36 mouse cellular contexts compared by ENCODE assay signal in the genomic region with DNA sequence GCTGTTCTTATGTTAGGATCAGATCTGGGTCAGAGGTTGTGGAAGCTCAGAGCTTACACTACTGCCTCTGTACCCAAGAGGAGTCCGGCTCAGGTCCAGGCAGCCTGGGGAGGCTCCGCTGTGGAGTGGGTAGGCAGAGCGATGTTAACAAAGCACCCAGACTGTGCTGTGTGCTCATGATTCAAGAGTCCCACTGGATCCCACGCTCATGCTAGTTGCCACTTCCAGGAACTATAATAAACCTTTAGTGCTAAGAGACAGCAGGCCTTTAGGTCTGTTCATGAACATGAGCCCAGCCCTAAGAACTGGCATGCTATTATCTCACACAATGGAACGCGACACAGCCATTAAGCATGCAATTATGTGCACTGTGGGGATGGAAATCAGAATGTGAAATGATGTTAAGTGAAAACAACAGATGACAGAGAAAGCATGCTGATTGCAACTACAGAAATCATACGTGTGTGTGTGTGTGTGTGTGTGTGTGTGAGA. TPM values are rescaled to one million over a fixed set of nuclear protein-coding genes. Genes with fewer than 3 reads are reported as not detected.
A peak's percentile ranks its signal among the peaks of the same experiment; 100 is the strongest.
DNase-seq lines count a peak whose midpoint lies in the region; ATAC-seq and TF ChIP-seq lines count a peak whose summit lies in the region.
"Had no signal": no experiment of that assay in that cellular context is flagged by ENCODE, and none has a peak within 500 bp of the region (broad histone marks: within the 10 kb centered on the region; RNA-seq: fewer than 3 reads in every experiment).

No protein-coding gene starts in this region.

- H3K9me3 ChIP-seq in forebrain, embryonic 16.5 days (ENCODE audit: control insufficient read depth, low read length), result no peaks in the 10 kb centered on the region
- H3K9me3 ChIP-seq in forebrain, embryonic 11.5 days (ENCODE audit: control insufficient read depth, low read length), result no peaks in the 10 kb centered on the region
- H3K9me3 ChIP-seq in midbrain, embryonic 13.5 days, result no peaks in the 10 kb centered on the region
- no peaks in the 10 kb centered on the region for H3K9me3 ChIP-seq in midbrain, embryonic 14.5 days (ENCODE audit: control insufficient read depth, low read length)
- H3K9me3 ChIP-seq: forebrain, embryonic 15.5 days; G1E; heart, embryonic 12.5 days; hindbrain, embryonic 15.5 days; liver, embryonic 15.5 days had no signal

- H3K27ac ChIP-seq in forebrain, embryonic 16.5 days (ENCODE audit: low read length), result no peak overlapping the region
- no peak overlapping the region for H3K27ac ChIP-seq in forebrain, embryonic 11.5 days (ENCODE audit: low read depth, low read length)
- H3K27ac ChIP-seq in midbrain, embryonic 13.5 days, result no peak overlapping the region
- H3K27ac ChIP-seq in midbrain, embryonic 14.5 days (replicated peaks; ENCODE audit: low read depth, low read length), result no peak overlapping the region
- H3K27ac ChIP-seq: forebrain, embryonic 15.5 days; gastrocnemius, adult 2 months; heart, adult 2 months; hindbrain, embryonic 15.5 days; liver, embryonic 15.5 days had no signal

- H3K4me2 ChIP-seq in forebrain, embryonic 16.5 days (ENCODE audit: low read length), result no peak overlapping the region
- H3K4me2 ChIP-seq in forebrain, embryonic 11.5 days (ENCODE audit: low read depth, low read length, severe bottlenecking), result no peak overlapping the region
- H3K4me2 ChIP-seq in midbrain, embryonic 13.5 days (replicated peaks), result no peak overlapping the region
- H3K4me2 ChIP-seq in midbrain, embryonic 14.5 days (ENCODE audit: low read length), result no peak overlapping the region
- H3K4me2 ChIP-seq: forebrain, embryonic 15.5 days; heart, embryonic 12.5 days; hindbrain, embryonic 15.5 days; liver, embryonic 15.5 days; lung, embryonic 14.5 days had no signal

- no peak for TF ChIP-seq CTCF in brain, embryonic 14.5 days (IDR thresholded peaks at IDR 0.05; ENCODE audit: borderline replicate concordance, extremely low read depth, insufficient read depth, insufficient read length)

- 59% methylated on average over 7 of the region's 7 CpGs for WGBS in forebrain, embryonic 16.5 days
- WGBS in forebrain, embryonic 11.5 days, result 77% methylated on average over 7 of the region's 7 CpGs
- WGBS in midbrain, embryonic 13.5 days, result 76% methylated on average over 7 of the region's 7 CpGs
- WGBS in midbrain, embryonic 14.5 days, result 67% methylated on average over 7 of the region's 7 CpGs

- DNase-seq in forebrain, embryonic 11.5 days (ENCODE audit: low spot score), result no peak
- peak; percentile 11 for DNase-seq in layer of hippocampus, adult 11-12 months (ENCODE audit: low spot score)
- DNase-seq in layer of hippocampus, adult 9-10 months (ENCODE audit: low spot score), result no peak
- DNase-seq in midbrain, embryonic 14.5 days, result no peak
- DNase-seq in brain, embryonic 14.5 days (ENCODE audit: low read depth), result peak; percentile 42
- DNase-seq in urinary bladder, adult 18-20 months (ENCODE audit: low spot score in 2 of 2), result no peak
- DNase-seq: adrenal gland, postnatal 14 days; cerebellum, adult 18-20 months; cerebellum, postnatal 14 days; gastrocnemius, adult 2 months; heart, adult 2 months; heart, postnatal 4 days; kidney, adult 11 months; kidney, postnatal 14 days; liver; lung, embryonic 14.5 days; lung, postnatal 14 days; thymus, postnatal 14 days had no signal

- H3K4me1 ChIP-seq in forebrain, embryonic 16.5 days (replicated peaks; ENCODE audit: control insufficient read depth, insufficient read depth, low read length), result no peaks in the 10 kb centered on the region
- H3K4me1 ChIP-seq in forebrain, embryonic 11.5 days (replicated peaks; ENCODE audit: control insufficient read depth, insufficient read depth, low read length), result no peaks in the 10 kb centered on the region
- H3K4me1 ChIP-seq in midbrain, embryonic 13.5 days (replicated peaks), result no peaks in the 10 kb centered on the region
- H3K4me1 ChIP-seq in midbrain, embryonic 14.5 days (ENCODE audit: control insufficient read depth, insufficient read depth, low read length), result no peaks in the 10 kb centered on the region
- H3K4me1 ChIP-seq: forebrain, embryonic 15.5 days; heart, embryonic 12.5 days; hindbrain, embryonic 15.5 days; liver, embryonic 15.5 days had no signal

- H3K36me3 ChIP-seq in forebrain, embryonic 16.5 days (ENCODE audit: control insufficient read depth, insufficient read depth), result no peaks in the 10 kb centered on the region
- H3K36me3 ChIP-seq in forebrain, embryonic 11.5 days (ENCODE audit: control insufficient read depth, insufficient read depth, low read length), result no peaks in the 10 kb centered on the region
- H3K36me3 ChIP-seq in midbrain, embryonic 13.5 days, result no peaks in the 10 kb centered on the region
- H3K36me3 ChIP-seq in midbrain, embryonic 14.5 days (ENCODE audit: control insufficient read depth, insufficient read depth, low read length), result no peaks in the 10 kb centered on the region
- H3K36me3 ChIP-seq: forebrain, embryonic 15.5 days; heart, embryonic 12.5 days; hindbrain, embryonic 15.5 days; liver, embryonic 15.5 days had no signal

- no peak for TF ChIP-seq POLR2A in brain, embryonic 14.5 days (IDR thresholded peaks at IDR 0.05; ENCODE audit: borderline replicate concordance, extremely low read depth, insufficient read depth, insufficient read length, poor library complexity, severe bottlenecking)

- H3K27me3 ChIP-seq in forebrain, embryonic 16.5 days (replicated peaks; ENCODE audit: control insufficient read depth, insufficient read depth, low read length), result no peaks in the 10 kb centered on the region
- no peaks in the 10 kb centered on the region for H3K27me3 ChIP-seq in forebrain, embryonic 11.5 days (ENCODE audit: control insufficient read depth, insufficient read depth, low read length)
- H3K27me3 ChIP-seq in midbrain, embryonic 13.5 days, result no peaks in the 10 kb centered on the region
- H3K27me3 ChIP-seq in midbrain, embryonic 14.5 days (ENCODE audit: control insufficient read depth, insufficient read depth, low read length), result no peaks in the 10 kb centered on the region
- H3K27me3 ChIP-seq: forebrain, embryonic 15.5 days; heart, embryonic 12.5 days; hindbrain, embryonic 15.5 days; liver, embryonic 15.5 days had no signal

- peak; percentile 54; the same call in 1 of the 2 replicates for ATAC-seq in forebrain, embryonic 16.5 days
- no peak for ATAC-seq in forebrain, embryonic 11.5 days (replicated peaks; ENCODE audit: low FRiP score)
- ATAC-seq in midbrain, embryonic 13.5 days, result 0 out of 2 replicates have a peak, but pooled peaks have one; percentile 14
- ATAC-seq in midbrain, embryonic 14.5 days (ENCODE audit: low FRiP score, low TSS enrichment), result no peak
- ATAC-seq: forebrain, embryonic 15.5 days; inflammation-experienced regulatory T-cells, adult 6 months; midbrain, embryonic 16.5 days had no signal

- no peak overlapping the region for H3K4me3 ChIP-seq in forebrain, embryonic 16.5 days (replicated peaks; ENCODE audit: low read length)
- H3K4me3 ChIP-seq in forebrain, embryonic 11.5 days (ENCODE audit: low read depth, low read length), result no peak overlapping the region
- no peak overlapping the region for H3K4me3 ChIP-seq in midbrain, embryonic 13.5 days (replicated peaks)
- no peak overlapping the region for H3K4me3 ChIP-seq in midbrain, embryonic 14.5 days (replicated peaks; ENCODE audit: low read depth, low read length)
- H3K4me3 ChIP-seq: erythroblast, embryonic 14.5 days; forebrain, embryonic 15.5 days; gastrocnemius, adult 2 months; heart, adult 2 months; heart, embryonic 12.5 days; hindbrain, embryonic 15.5 days; liver, embryonic 15.5 days had no signal

- no peak overlapping the region for H3K9ac ChIP-seq in forebrain, embryonic 16.5 days (replicated peaks; ENCODE audit: low read depth, low read length)
- H3K9ac ChIP-seq in forebrain, embryonic 11.5 days (ENCODE audit: low read length), result no peak overlapping the region
- H3K9ac ChIP-seq in midbrain, embryonic 13.5 days (replicated peaks), result no peak overlapping the region
- H3K9ac ChIP-seq in midbrain, embryonic 14.5 days (replicated peaks; ENCODE audit: low read length), result no peak overlapping the region
- H3K9ac ChIP-seq: forebrain, embryonic 15.5 days; heart, embryonic 12.5 days; hindbrain, embryonic 15.5 days; liver, embryonic 15.5 days; lung, embryonic 14.5 days had no signal

RNA-seq across cellular contexts. Expression of a gene that starts 10.6 kb away (rescaled TPM):
- polyA plus RNA-seq in forebrain, embryonic 16.5 days (2015; fragmentation: Nextera tagmentation; extraction: Ambion mirVana), result 0.14 TPM in 1 of 2 replicates, not detected in the other
- 0.11 and 0.17 TPM in 2 replicates for polyA plus RNA-seq in forebrain, embryonic 11.5 days (2014; fragmentation: Nextera tagmentation; extraction: Ambion mirVana)
- 0.07 TPM in 1 of 2 replicates, not detected in the other for polyA plus RNA-seq in midbrain, embryonic 13.5 days (2015; fragmentation: Nextera tagmentation; extraction: Ambion mirVana)
- 0.17 TPM in 1 of 2 replicates, not detected in the other for polyA plus RNA-seq in midbrain, embryonic 14.5 days (2014; fragmentation: Nextera tagmentation; extraction: Ambion mirVana)
- 0.04 TPM in 1 of 2 replicates, not detected in the other for polyA plus RNA-seq in brain, embryonic 14.5 days (2012; rRNA removed)
- polyA plus RNA-seq: erythroblast, embryonic 14.5 days; forebrain, embryonic 15.5 days; G1E; heart, adult 2 months; hindbrain, embryonic 15.5 days; liver, embryonic 15.5 days; neural tube, embryonic 11.5 days had no signal

RNA-seq across cellular contexts. Expression of a gene that starts 23.9 kb away (rescaled TPM):
- polyA plus RNA-seq in forebrain, embryonic 16.5 days (2015; fragmentation: Nextera tagmentation; extraction: Ambion mirVana), result not detected in 2 replicates
- not detected in 2 replicates for polyA plus RNA-seq in forebrain, embryonic 11.5 days (2014; fragmentation: Nextera tagmentation; extraction: Ambion mirVana)
- polyA plus RNA-seq in midbrain, embryonic 13.5 days (2015; fragmentation: Nextera tagmentation; extraction: Ambion mirVana), result not detected in 2 replicates
- polyA plus RNA-seq in midbrain, embryonic 14.5 days (2014; fragmentation: Nextera tagmentation; extraction: Ambion mirVana), result not detected in 2 replicates
- polyA plus RNA-seq in brain, embryonic 14.5 days (2012; rRNA removed), result not detected in 2 replicates
- polyA plus RNA-seq: cortical plate, adult 2 months; embryonic facial prominence, embryonic 14.5 days; erythroblast, embryonic 14.5 days; forebrain, embryonic 15.5 days; G1E; heart, adult 2 months; heart, embryonic 12.5 days; heart, postnatal 0 days; hindbrain, embryonic 15.5 days; kidney, embryonic 14.5 days; limb, embryonic 11.5 days; liver, embryonic 15.5 days; lung, embryonic 14.5 days; midbrain, embryonic 16.5 days; neural tube, embryonic 11.5 days; small intestine, adult 2 months; stomach, embryonic 14.5 days had no signal

RNA-seq across cellular contexts. Expression of a gene that starts 49.3 kb away (rescaled TPM):
- polyA plus RNA-seq in forebrain, embryonic 16.5 days (2015; fragmentation: Nextera tagmentation; extraction: Ambion mirVana), result 0.16 and 0.48 TPM in 2 replicates
- polyA plus RNA-seq in forebrain, embryonic 11.5 days (2014; fragmentation: Nextera tagmentation; extraction: Ambion mirVana), result not detected in 2 replicates
- 0.31 and 0.44 TPM in 2 replicates for polyA plus RNA-seq in midbrain, embryonic 13.5 days (2015; fragmentation: Nextera tagmentation; extraction: Ambion mirVana)
- 0.39 and 0.63 TPM in 2 replicates for polyA plus RNA-seq in midbrain, embryonic 14.5 days (2014; fragmentation: Nextera tagmentation; extraction: Ambion mirVana)
- 0.78 and 1.1 TPM in 2 replicates for polyA plus RNA-seq in brain, embryonic 14.5 days (2012; rRNA removed)
- polyA plus RNA-seq: G1E; liver, embryonic 15.5 days; neural tube, embryonic 11.5 days had no signal

Comparison
In these comparisons a context has a peak if more than half of its experiments do, and no peak if none do; other contexts are left out.
1. ATAC-seq: peak in forebrain, embryonic 16.5 days (single experiment) and midbrain, embryonic 13.5 days (single experiment); none in forebrain, embryonic 11.5 days (single experiment) and midbrain, embryonic 14.5 days (single experiment).
2. DNase-seq: peak in layer of hippocampus, adult 11-12 months (single experiment) and brain, embryonic 14.5 days (single experiment); none in forebrain, embryonic 11.5 days (single experiment), layer of hippocampus, adult 9-10 months (single experiment), midbrain, embryonic 14.5 days (single experiment) and urinary bladder, adult 18-20 months (0 of 2).